Mouse (Mus musculus) frontal cortex, postnatal 14 days (tissue): ENCODE data around the gene Msrb1.
A peak's percentile ranks its signal among the peaks of the same experiment; 100 is the strongest.
"Not testable (repeated sequence)": the region's sequence is repeated elsewhere in the genome, so short reads cannot be mapped to it uniquely, and the experiment has no call there.

Source experiments
- DNase-seq, 2 experiments: peaks; one replicate each; pipeline ENCODE4 v3.0.0; 2022; ENCODE audit warnings: low spot score in 2 of 2

The Msrb1 gene

DNA sequence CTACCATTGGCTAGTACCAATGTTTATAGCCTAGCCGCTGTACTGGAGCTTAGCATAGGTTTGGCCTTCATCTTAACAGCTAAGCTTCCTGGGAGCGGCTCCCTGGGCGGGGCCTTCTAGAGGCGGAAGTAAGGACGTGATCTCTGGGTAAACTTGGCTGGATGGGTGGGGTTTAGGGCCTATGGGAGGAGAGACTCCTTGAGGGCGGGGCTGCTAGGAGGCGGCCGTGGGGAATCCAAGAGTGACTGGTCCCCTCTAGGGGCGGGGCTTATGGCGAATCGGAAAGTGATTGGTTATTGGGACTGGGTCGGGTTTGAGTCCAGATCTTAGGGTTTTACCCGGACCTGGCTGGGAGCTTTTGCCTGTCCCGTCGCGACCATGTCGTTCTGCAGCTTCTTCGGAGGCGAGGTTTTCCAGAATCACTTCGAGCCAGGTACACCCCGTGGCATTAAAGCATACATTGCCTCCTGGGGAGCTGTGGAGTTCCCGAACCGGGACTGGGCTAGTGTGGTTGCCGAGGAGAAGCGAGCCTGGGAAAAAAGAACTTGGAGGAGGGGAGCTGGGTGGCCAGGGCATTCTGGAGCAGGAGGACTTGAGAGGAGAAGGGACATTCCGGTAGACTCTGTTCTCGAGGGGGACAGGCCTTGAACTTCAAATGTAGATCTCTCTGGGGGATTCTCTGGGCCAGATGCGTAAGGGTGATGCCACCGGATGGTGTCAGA, at the start of gene Msrb1:
TSS of gene Msrb1 (plus strand) at position 313 of the 722 bp plus-strand sequence.
- DNase-seq: peak; percentile 88 to 90

DNA sequence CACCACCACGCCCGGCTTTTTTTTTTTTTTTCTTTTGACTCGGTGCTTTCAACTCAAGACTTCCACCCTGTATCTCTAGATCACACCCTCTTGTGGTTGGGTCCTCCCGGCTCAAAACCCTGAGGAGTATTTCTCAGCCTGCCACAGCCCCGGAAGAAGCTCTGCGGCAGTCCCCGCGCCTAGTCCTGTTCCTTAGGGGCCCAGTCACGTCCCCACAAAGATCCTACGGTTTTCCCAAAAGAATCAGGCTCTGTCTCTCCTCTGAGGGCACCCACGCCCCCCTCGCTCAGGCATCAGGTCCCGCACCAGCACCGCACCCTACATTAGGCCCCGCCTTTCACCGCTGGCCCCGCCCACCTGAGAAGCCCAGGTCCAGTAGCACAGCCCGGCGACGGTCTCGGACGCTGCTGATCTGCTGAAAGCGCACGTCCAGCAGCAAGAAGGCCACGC, 49.3 kb upstream of the Msrb1 start:
- DNase-seq: no peak

DNA sequence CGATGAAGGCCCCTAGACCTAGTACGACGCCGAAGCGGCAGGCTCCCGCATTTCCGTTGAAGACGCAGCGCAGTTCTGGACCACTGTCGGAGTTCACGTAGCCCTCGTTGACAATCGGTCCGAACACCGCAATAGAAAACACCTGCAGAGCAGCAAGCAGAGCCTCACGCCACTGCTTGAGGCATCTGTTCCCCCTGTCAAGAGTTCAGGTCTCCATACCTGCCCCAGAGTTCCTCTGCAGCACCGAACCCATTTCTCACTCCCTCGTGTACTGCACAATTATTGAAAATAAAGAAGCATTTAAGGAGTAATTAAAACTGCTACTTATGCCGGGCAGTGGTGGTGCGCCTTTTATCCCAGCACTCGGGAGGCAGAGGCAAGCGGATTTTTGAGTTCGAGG, 48.8 kb upstream of the Msrb1 start:
- no peak for DNase-seq

DNA sequence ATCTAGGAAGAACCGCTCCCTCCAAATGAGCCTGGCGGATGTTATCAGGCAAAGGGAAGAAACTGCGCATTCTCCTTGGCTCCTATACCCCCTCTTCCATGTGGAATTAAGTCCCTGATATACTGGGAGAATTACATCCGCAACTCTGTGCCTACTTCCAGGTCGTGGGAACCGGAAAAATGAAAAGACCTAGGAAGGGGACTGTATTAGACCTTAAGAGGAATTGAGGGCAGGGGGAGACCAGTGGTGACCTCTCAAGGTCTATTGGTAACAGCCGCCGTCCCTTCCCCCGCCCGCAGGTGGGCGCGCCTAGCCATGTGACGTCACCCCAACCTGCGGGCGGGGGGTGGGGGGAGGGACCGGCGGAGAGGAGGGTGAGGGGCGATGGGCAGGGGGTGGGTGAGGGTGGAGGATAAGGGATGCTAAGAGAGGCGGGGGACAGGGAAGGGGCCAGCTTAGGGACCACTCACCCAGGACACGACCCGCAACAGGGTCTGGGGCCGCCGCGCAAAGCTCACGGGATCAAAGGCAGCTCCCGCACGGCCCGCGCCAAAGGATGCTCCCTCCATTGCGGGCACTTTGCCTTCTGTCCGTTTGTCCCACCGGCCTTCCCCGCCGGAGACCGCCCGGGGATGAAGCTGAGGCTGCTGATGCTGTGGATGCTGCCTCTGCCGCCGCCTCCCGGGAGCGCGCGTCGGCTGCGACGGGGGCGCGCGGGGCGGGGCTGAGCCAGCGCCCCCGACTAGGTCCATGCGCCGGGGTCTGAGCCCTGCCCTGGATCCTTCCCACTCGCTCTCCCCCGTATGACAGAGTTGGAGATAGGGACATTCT, 47.0 kb upstream of the Msrb1 start, which contains the start of gene Syngr3:
TSS of gene Syngr3 (minus strand) at position 705 of the 831 bp plus-strand sequence.
- peak in 1 of 2 experiments; percentile 52 for DNase-seq

DNA sequence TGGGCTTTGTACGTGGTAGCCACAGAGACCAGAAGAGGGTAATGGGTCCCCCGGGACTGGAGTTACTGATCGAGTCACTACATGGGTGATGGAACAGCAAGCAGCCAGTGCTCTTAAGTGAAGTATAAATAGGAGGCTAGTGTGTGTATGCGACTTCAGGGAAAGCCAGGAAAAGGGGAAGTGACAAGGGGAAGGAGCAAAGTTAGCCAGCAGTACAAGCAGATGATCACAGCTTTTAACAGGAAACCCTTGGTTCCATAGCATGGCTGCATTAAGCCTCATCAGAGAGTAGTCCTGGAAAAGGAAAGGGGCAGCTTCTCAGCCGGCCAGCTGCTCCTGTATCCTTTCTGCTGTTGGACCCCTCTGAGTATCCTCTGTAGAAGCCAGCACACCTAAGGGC, 44.1 kb upstream of the Msrb1 start:
- no peak for DNase-seq

DNA sequence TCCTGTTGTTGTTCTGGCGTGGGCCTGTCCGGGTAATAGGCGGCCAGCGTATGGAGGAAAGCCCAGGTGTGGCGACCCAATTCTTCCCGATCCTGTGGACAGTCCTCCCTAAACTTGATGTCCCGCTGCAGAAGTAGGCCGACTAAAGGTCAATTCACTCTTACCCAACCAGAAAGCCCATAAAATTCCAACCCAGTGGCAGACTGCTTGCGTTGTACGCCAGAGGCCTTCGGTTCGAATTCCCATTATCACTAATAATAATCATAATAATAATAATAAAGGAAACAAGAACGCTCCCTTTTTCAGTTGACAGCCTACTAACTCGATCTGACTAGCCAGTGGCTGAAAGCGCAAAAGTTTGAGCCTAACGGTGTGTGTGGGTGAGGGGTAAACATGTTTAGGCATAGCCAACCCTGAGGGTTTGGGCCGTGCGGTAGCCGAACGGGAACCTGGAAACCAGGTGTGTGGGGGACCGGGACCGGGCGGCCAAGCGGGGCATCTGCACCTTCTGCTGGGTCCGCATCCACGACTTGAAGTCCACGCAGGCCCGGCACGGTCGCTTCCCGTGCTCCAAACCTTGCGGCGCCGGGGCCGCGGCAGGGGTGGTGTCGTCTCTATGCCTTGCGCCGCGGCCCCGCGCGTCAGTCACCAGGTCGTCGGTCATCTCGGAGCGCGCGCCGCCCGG, 41.0 kb upstream of the Msrb1 start:
- peak in 1 of 2 experiments; percentile 9 for DNase-seq

DNA sequence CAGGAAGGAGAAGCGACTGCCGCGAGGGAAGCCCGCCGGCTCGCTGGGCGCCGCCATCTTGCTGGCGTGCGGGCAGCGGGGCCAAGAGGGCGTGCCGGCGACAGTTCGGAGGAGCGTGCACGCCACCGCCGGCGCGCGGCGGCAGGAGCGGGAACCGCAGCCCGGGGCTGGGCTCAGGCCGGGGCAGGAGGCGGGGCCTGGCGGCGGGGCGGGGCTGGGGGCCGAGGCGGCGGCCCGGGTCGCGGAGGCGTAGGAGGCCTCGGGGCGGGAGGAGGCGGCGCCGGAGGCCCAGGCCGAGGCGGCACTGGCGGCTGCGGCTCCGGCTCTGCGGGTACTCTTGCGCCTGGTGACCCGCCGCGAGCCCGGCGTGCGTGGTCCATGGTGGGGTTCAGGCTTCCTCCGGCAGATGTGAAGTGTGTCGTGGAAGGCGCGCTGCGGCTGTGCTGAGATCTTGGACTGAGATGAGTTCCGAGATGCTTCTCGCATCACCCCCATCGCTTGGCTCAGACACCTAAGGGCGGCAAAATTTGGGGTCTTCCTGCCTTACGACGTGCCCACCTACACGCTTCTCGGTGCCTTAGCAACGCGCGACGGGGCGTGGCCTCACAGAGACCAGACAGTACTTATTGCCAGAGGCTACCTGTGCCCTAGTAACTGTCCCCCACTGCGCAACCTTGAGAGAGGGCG, 40.3 kb upstream of the Msrb1 start, which contains the start of the genes Gfer and Noxo1:
TSS of gene Gfer (minus strand) at position 146 of the 687 bp plus-strand sequence.
TSS of gene Noxo1 (plus strand) at position 224 of the 687 bp plus-strand sequence.
- peak; percentile 44 to 69 for DNase-seq

DNA sequence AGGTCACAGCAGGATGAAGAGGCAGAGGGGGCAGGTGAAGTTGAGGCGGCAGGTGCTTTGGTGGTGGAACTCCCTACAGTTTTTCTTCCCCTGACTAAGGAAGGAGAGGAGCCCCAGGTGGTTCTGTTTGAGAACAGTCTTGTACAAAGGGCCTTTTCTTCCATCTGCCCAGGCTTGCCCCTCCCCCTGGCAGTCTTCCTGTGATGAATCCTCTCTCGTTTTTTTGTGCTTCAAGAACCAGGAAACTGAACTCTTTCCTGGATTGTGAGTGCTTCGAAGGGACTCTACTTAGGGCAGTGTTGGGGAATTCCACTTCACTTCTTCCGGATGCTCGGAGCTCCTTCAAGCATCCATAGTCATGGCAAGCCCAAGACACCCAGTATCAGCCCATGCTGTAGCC, 38.5 kb upstream of the Msrb1 start:
- DNase-seq: no peak

DNA sequence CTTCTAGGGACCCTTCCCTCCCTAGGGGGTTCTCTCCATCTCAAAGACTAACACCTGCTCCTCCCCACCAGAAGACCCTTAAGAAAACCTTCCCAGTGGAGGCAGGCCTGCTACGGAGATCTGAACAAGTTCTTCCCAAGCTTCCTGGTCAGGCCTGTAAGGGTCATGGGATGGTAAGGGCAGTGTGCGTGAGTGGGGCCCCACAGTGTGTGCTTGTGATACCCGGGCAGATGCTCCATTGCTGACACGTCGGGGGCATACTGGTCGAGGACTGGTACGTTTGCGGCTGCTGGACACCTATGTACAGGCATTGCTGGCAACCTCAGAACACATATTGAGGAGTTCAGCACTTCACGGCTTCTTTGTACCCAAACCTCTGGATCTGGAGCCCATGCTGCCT, 37.7 kb upstream of the Msrb1 start:
- no peak for DNase-seq

DNA sequence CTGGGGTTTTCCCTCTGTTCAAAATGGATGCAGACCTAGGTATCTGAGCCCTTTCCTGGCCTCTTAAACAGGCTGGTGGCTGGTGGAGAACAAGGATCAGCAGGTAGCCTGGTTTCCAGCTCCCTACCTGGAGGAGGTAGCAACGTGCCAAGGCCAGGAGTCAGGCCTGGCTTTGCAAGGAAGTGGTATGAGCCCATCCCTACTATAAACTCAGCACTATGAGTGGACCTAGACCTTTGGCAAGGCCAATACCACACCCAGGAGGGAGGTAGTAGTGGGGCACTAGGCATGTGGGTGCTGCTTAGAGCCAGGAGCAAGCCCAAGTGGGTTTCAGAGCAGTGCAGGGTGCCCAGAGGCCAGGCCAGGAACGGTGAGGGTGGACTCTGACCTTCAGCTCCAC, 37.0 kb upstream of the Msrb1 start:
- no peak for DNase-seq

DNA sequence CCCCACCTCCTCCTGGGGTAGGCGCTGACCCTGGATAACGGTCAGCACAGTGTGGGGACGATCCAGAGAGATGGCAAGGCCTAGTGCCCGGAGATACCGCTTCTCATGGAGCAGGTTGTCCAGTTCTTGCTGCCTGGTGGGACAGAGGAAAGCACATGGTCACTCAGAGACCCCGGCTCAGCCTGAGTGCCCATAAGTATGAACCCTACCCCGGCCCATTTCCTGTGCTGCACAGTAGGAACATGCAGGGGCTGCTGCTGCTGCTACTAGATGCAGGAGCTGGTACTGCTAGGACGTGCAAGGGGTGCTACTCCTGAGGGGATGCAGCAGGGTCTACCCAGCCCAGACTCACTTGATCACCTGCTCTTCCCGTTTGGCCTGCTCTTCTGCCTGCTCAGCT, 35.2 kb upstream of the Msrb1 start:
- DNase-seq: no peak

DNA sequence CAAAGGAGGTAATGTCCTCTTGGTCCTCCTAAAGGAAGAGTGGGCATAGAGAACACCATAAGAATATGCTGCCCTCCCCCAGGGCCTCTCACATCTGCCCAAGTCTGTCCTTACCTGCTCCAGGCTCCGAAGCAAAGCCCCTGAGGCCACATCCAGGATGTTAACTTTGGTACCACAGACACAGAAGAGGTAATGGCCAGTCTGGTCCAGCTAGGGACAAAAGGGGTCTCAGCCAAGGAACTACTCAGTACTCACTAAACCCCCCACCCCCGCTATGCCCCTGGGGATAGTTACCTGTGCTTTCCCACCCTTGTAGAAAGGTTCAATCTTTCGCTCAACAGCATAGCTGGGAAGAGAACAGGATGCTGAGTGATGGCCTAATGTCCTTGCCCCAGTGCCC, 30.6 kb upstream of the Msrb1 start:
- DNase-seq: no peak

DNA sequence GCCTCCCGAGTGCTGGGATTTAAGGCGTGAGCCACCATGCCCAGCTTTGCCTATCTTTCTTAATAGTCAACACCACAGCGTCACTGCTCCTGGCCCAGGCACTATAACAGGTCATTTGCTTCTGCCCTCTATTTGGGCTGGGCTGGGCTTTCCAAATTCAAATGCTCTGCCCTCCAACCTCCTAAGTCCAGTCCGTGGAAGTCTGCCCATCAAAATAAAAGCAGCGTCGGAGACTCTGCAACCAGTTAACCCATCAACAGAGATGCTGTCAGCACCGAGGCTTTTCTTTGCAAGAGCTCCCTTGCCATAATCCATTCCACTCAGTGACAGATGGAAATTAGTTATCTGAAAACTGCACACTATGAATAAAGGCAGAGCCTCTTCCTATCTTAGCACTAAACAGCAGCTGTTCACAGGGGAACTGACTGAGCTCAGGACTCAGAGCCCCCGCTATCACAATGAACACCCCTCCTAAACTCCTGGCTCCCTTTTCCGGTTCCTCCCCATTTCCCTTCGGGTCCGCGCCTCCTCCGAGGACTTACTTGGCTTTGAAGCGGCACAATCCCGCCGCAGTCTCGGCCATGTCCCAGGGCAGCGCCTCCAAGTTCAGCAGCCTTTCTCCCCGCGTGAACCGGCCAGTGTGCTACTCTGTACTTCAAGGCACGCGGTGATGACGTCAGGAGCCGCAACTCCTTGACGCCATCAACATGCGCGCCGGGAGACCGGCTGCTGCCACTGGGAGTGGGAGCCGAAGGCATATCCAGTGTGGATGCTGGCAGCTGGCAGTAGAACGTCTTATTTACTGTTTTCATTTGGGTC, 29.3 kb upstream of the Msrb1 start, which contains the start of gene Tbl3:
TSS of gene Tbl3 (minus strand) at position 679 of the 819 bp plus-strand sequence.
- DNase-seq: peak; percentile 89 to 94

DNA sequence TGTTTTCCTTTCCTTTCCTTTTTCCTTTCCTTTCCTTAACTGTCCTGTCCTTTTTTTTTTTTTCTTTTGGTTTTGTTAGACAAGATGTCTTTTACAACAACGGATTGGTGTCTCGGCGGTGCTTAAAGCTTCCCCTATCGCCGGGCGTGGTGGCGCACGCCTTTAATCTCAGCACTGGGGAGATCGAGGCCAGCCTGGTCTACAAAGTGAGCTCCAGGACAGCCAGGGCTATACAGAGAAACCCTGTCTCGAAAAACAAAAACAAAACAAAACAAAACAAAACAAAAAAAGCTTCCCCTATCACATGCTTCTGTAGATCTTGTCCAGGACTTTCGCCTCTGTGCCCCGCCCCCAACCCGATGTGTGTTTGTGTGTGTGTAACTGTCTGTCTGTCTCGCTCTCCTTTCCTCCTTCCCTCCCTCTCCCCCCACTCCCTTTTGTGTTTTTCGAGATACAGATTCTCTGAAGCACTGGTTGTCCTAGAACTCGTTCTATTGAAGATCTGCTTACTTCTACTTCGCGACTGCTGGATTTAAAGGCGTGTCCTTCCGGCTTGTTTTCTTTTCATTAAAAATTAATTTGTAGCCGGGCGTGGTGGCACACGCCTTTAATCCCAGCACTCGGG, 28.5 kb upstream of the Msrb1 start:
- no peak for DNase-seq

DNA sequence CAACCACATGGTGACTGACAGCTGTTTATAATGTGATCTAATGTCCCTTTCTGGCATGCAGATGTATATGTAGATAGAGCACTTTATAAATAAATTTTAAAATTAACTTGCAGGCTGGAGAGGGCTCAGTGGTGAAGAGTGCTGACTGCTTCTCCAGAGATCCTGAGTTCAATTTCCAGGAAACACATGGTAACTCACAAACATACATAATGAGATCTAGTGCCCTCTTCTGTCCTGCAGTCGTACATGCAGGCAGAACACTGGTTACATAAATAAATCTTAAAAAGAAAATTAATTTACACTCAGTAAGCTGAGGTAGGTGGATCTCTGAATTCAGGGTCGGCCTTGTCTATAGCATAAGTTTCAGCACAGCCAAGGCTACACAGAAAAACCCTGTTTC, 27.8 kb upstream of the Msrb1 start:
- no peak for DNase-seq

DNA sequence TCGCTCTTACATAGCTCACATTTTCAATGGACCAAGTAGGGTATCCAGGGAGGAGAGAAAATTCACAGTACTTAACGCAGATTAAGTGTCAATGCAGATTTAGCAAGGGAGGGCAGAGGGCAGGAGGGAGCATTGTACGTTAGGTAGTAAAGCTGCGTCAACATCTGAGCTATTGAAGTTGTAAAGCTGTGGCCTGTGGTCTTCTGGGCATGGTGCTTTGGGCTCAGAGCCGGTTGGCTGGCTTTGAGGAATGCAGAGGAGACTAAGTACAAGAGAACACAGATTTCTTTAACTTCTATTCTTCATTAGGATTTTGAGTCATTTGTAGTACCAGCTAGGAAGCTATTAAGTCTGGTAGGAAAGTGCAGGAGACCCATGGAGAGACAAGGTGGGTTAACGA, 20.9 kb upstream of the Msrb1 start:
- DNase-seq: no peak

DNA sequence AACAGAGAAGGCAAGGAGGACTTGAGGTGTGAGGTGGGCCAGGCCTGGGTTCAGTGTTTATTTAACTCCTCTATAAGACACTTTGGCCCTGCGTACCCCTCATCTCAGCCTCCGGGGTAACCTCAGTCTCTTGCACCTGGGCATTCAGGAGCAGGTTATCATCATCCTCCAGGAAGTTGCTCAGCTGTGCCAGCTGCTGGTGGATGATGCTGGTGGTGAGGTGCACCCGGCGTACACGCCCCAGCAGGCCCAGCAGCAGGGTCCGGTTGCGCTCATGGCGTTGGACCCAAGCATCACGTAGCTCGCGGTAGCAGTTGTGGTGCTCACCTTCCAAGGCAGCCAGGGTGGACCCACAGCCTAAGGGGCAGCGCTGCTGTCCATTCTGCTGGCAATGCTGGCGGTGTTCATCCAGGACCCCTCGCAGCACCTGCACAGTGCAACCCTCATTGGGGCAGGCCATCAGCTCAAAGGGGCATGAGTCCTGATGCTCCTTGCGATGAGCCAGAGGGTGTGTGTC, 20.2 kb upstream of the Msrb1 start:
- no peak for DNase-seq

DNA sequence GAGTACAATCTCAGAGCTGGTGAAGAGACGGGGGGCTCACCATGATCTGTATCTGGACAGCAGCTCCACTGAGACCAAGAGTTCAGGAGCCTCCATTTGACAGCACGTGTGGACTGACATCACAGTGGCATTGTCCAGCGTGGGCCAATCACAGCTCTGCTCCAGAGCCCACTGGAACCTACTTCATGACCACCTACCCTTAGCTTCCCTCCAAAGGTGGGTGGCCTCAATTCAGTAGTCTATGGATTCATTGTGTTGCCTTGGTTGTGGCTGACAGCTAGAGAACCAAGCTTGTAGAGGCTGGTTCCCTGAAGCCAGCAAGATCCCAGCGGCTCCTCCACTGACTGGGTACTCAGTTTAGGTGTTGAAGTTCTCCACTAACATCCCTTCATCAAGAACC, 18.5 kb upstream of the Msrb1 start, which contains the start of the genes Rnf151 and Rps2:
TSS of gene Rnf151 (minus strand) at position 121 of the 400 bp plus-strand sequence.
TSS of gene Rps2 (plus strand) at position 174 of the 400 bp plus-strand sequence.
- no peak for DNase-seq

DNA sequence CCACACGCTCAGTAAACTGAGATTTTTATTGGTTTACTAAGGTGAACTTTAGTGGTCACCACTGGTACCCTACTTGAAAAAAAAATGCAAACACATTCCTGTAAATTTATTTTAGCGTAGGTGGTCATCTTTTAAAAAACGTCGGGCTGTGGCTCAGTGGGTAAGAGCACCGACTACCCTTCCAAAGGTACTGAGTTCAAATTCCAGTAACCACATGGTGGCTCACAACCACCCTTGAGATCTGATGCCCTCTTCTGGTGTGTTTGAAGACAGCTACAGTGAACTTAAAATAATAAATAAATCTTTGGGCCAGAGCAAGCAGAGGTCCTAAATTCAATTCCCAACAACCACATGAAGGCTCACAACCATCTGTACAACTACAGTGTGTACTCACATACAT, 17.5 kb upstream of the Msrb1 start:
- DNase-seq: not testable (repeated sequence)
